Mouse (Mus musculus) heart, postnatal 14 days (tissue): ENCODE data around the gene Etfa. TPM values are rescaled to one million over a fixed set of nuclear protein-coding genes. Genes with fewer than 3 reads are reported as not detected.
A peak's percentile ranks its signal among the peaks of the same experiment; 100 is the strongest.

Source experiments
- DNase-seq, 2 experiments: peaks; one replicate each; pipeline ENCODE4 v3.0.0; 2021 to 2022
- intact Hi-C: fragments of 180-260 bp; cut with DNase I; formaldehyde crosslinking; loops from one replicate; pipeline ENCODE4 v1.15.1; 2025
- long read RNA-seq, 2 experiments: library from polyadenylated mRNA; stranded (forward); transcript quantifications; one replicate each; pipeline ENCODE4 v2.0.0; 2021
- total RNA-seq, 2 experiments: library from RNA; stranded (reverse); gene quantifications; 2 replicates each; pipeline ENCODE4 v1.2.3; 2021

The Etfa gene
- 100 to 1,000 TPM; 719 to 730 TPM for total RNA-seq
- long read RNA-seq, experiment 1, transcript Etfa-201 (12 exons, 1,392 nt), result major isoform, 1,297 of 1,454 reads
- long read RNA-seq, experiment 1, partial matches to known transcripts, result 129 of 1,454 reads
- long read RNA-seq, experiment 1, other reads (novel, unspliced or antisense), result 28 of 1,454 reads
- long read RNA-seq, experiment 2, transcript Etfa-201 (12 exons, 1,392 nt), result major isoform, 984 of 1,132 reads
- long read RNA-seq, experiment 2, partial matches to known transcripts, result 120 of 1,132 reads
- long read RNA-seq, experiment 2, other reads (novel, unspliced or antisense), result 28 of 1,132 reads

DNA sequence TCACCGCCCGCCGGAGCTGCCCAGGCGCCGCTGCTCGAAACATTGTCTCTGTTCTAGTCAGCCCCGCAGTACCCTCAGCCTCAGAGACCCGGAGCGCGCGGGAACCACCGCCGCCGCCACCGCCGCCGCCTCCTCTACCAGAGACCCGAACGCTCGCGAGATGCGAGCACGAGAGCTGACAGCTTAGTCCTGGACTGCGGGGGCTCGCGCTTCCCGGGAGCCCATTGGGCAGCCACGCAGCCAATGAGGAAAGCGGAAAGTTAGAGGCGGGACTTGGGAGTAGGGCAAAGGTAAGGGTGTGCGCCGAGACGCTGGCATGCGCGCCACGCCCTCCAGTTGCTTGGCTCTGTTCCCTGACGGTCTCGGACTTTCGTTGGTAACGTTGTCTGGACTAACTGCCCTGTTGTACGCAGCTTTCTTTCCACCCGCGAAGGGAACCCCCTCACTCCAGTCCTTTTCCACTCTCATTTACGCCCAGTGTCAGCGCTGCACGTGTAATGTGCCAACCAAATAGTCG lies at the start of gene Etfa:
Gene Etfa, minus strand, starts transcription at position 217 of the 517 bp plus-strand sequence.
- intact Hi-C loops, result loop anchor here (5.0 kb wide), 1 partner anchor 35 kb away; no protein-coding TSS in a partner anchor
- peak; percentile 95 to 97 for DNase-seq

GRCm38 (mm10) chr9:55560960-55561359 lies 48.9 kb upstream of the Etfa start:
- intact Hi-C loops, result no loop called here

GRCm38 (mm10) chr9:55554986-55555385 lies 42.9 kb upstream of the Etfa start:
- intact Hi-C loops, result no loop called here
- no peak for DNase-seq

More at GRCm38 (mm10) chr9:55560960-55561359, 48.9 kb upstream of the Etfa start:
- no peak for DNase-seq

DNA sequence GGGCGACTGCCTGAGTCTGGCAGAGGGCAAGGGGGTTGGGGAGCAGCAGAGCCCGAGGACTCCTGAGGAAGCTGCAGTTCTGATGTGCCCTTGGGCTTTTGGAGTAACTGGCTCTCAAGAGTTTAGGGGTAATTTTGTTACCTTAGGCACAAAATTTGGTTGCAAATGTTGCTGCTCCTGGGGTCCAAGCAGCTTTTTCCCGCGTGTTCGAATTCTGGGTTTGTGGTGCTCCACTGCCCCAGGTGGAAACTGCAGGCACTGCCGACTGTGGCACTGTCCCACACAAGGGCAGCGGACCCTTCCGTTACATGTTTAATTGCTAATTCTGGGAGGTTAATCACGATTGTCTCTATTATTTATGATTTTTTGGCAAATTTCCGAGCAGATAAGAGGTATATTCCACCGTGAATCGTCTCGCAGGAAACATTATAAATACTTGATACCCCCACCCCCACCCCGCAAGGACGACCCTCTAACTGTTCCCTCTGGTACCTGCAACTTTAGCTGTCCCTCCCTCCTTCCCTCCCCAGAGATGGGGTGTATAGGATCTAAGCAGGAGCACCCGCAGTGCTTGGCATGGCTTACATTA lies 37.4 kb upstream of the Etfa start:
- intact Hi-C loops, result loop anchor here (5.0 to 10.0 kb wide), 2 partner anchors 37 to 215 kb away; partner anchors contain the start of gene Etfa
- DNase-seq, result no peak

GRCm38 (mm10) chr9:55548871-55549270 lies 36.8 kb upstream of the Etfa start:
- no peak for DNase-seq
- intact Hi-C loops, result loop anchor here (1.0 to 10.0 kb wide), 4 partner anchors 10 to 214 kb away; partner anchors contain the start of gene Etfa

- DNase-seq, result peak; percentile 45 to 48
- intact Hi-C loops, result loop anchor here (5.0 to 10.0 kb wide), 2 partner anchors 34 to 212 kb away; partner anchors contain the start of gene Etfa
These were observed 34.4 kb upstream of the Etfa start for GRCm38 (mm10) chr9:55546176-55547010.

DNA sequence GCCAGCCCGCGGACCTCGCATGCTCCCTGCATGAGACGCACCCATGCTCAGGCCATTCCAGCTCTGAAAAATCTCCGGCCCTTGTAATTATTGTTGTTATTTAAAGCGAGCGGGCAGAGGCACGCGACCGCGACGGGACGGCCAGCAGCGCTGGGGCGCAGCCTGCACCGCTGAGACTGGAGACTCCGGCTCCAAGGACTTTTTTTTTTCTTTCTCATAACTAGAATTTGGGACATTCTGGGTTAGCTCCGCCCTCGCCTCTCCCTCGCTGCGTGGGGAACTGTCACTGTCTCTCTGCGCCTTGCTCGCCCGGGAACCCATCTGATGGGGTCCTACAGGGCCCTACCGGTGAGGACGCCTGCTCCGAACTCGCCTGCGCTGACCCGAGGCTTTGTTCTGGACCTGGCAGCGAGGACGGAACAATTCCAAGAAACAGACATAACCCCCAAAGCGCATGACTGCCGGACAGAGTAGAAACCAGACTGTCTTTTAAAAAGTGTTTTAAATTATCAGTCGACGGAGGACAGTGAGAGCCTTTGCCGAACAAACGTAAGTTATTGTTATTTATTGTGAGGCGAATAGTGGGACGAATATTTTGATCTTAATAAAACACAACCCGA lies 33.6 kb upstream of the Etfa start:
- intact Hi-C loops, result loop anchor here (5.0 to 10.0 kb wide), 2 partner anchors 33 to 211 kb away; partner anchors contain the start of gene Etfa
- peak; percentile 14 for DNase-seq

DNA sequence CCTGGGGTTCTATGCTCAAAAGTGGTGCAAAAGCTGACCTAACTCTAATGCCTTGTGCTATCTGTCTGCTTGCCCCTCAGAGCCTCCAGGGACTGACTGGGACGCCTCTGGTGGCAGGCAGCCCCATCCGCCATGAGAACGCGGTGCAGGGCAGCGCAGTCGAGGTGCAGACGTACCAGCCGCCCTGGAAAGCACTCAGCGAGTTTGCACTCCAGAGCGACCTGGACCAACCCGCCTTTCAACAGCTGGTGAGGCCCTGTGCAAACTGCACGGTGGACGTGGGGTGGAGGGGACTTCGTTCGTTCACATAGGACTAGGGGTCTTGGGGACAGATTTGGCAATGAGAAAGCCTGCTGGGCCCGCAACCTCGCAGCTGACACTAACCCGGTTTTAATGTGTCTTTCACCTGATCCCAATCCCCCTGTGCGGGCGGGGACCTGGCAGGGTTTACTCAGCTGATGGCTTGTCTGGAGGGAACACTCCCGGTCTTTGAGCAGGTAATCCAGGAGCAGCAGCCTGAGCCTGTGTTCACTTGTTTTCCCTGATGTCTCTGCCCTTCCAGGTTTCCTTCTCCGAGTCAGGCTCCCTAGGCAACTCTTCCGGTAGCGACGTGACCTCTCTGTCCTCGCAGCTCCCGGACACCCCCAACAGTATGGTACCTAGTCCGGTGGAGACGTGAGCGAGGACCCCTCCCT lies 33.0 kb upstream of the Etfa start:
- intact Hi-C loops, result loop anchor here (5.0 to 10.0 kb wide), 2 partner anchors 33 to 210 kb away; partner anchors contain the start of gene Etfa

DNA sequence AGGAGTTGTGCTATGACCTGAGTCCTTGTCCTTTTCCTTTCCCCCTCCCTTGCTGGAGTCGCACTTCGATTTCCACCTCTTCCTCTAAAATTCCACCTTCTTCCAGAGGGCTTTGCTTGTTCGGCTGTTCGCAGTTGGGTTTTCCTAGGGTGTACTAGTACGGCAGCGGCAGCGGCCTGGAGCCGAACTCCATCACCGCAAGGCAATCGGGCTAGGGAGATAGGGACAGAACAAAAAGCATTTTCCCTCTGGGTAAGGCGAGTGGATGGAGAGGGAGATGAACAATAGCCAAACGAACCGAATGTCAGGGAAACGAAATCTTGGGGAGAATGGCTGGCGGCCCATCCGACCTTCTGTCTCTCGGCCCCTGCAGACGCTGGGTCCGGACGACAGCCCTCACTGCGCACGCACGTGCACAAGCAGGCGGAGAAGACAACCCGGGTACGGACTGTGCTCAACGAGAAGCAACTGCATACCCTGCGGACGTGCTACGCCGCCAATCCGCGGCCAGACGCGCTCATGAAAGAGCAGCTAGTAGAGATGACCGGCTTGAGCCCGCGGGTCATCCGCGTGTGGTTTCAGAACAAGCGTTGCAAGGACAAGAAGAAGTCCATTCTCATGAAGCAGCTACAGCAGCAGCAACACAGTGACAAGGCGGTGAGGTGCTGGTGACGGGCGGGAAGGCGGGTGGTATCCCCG lies 31.8 kb upstream of the Etfa start:
- intact Hi-C loops, result loop anchor here (10.0 kb wide), 1 partner anchor 209 kb away; no protein-coding TSS in a partner anchor
- peak; percentile 38 to 47 for DNase-seq

More for the DNA sequence above, 33.0 kb upstream of the Etfa start:
- DNase-seq, result peak; percentile 37 to 46

DNA sequence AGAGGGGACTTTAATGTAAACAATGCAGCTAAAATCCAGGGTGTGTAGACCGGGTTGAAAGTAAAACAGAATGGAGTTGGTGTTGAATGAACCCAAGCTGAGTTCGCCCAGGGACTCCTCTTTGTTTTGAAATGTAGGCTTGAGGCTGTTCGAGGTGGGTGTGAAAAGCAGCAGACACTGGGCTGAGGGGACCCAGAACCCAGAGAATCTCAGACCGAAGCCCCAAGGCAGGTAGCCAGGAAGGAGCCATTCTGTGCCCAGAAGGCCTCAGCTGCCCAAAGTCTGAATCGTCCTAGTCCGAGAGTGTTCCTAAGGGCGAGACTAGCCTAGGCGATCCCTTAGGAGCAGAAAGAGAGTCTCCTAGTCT lies 31.3 kb upstream of the Etfa start:
- intact Hi-C loops, result loop anchor here (10.0 kb wide), 1 partner anchor 209 kb away; no protein-coding TSS in a partner anchor

GRCm38 (mm10) chr9:55542366-55543325 lies 30.6 kb upstream of the Etfa start:
- peak in 1 of 2 experiments; percentile 23 for DNase-seq
- intact Hi-C loops, result loop anchor here (10.0 kb wide), 1 partner anchor 208 kb away; no protein-coding TSS in a partner anchor

More for the DNA sequence above, 31.3 kb upstream of the Etfa start:
- DNase-seq, result peak in 1 of 2 experiments; percentile 12

DNA sequence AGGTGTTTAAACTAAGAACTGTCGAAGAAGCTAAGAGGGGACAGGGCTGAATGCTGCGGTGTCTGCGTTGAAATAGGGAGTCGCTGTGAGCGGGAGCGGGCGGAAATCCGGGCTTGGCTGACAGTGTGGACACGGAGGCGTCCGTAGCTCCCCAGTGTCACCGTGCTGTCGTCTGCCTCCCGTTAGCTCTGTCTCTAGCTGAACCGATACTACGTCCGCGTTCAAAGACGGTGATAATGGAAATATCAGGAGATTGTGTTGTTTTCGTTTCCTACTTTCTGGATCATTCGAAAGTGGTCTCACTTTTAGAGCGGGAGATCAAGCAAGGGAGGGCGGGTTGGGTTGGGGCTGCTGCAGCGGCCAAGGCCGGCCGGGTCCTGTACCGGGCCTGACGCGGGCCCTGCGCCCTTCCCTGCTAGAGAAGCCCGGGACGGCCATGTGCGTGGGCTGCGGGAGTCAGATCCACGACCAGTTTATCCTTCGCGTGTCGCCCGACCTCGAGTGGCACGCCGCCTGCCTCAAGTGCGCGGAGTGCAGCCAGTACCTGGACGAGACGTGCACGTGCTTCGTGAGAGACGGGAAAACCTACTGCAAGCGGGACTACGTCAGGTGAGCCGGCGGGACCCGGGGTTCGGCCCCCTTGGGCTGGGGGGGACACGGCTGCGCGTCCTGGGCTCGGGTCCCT lies 29.8 kb upstream of the Etfa start:
- peak; percentile 32 to 38 for DNase-seq
- intact Hi-C loops, result loop anchor here (10.0 kb wide), 1 partner anchor 207 kb away; no protein-coding TSS in a partner anchor

GRCm38 (mm10) chr9:55540888-55541287 lies 28.8 kb upstream of the Etfa start:
- intact Hi-C loops, result loop anchor here (10.0 kb wide), 1 partner anchor 206 kb away; no protein-coding TSS in a partner anchor
- peak; percentile 56 to 62 for DNase-seq

DNA sequence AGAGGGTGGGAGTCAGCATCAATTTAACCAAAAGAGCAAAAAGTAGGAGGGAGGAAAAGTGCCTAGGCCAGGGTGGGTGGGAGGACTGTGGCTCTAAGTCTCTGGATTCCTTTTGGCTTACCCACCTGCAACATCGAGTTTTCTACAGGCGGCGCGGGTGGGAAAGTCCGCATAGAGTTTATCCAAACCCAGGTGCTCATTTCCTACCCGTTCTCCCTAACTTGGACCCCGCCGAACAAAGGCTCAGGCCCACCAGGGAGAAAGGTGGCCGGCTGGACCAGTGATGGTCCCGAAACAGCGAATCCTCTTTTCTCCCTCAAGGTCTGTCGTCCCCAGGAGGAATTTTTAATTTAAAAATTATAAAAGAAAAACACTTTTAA lies 28.3 kb upstream of the Etfa start:
- peak in 1 of 2 experiments; percentile 11 for DNase-seq
- intact Hi-C loops, result loop anchor here (10.0 kb wide), 1 partner anchor 206 kb away; no protein-coding TSS in a partner anchor

DNA sequence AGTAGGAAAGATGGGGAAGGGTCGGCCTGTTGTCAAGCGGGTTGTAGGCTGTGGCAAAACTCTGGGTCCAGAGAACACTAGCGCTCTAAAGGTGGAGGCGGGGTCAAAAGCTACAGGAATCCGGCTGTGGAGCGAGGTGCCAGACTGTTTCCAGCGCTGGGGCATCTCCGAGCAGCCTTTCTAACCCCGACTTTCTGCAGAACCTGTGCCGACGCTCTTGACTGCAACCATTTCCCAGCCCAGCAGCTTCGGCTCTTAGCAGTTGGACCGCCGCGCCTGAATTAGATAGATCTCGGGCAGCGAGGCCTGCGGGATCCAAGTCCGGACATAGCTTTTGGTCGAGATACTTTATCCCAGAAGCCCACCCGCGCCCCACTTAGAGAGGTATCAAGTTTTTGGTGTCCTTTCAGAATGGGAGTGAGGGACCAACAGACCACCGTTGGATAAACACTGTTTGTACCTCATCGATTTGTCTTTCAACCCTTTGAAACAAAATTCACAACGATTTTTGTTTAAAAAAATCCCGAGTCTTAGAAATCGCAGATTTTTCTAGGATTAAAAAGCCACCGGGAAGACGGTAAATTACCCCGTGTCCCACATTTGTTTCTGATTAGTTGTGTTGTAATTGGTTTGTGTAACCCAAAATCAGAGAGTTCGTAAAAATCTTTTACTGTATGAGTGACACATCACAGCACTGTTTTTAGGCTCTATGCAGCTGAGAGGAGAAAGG lies 27.8 kb upstream of the Etfa start:
- intact Hi-C loops, result loop anchor here (1.0 to 10.0 kb wide), 3 partner anchors 8 to 205 kb away; no protein-coding TSS in a partner anchor
- DNase-seq, result peak in 1 of 2 experiments; percentile 21

DNA sequence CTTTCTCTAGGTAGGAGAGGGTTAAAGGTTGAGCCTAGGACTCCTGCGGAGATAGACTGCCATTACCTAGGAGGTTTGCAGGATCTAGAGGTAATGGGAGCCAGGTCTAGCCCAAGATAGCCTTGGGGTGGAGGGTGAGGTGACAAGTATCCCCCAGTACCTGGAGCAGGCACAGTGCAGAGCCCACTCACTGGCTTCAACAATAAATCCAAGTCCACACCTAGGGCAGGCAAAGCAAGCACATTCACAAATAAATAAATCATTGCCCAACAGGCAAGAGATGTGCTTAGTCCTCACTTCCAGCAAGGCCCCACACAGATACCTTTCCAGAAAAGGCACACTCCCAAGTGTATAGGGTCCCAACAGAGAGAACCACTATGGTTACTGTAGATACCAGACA lies 27.0 kb upstream of the Etfa start:
- no peak for DNase-seq
- intact Hi-C loops, result loop anchor here (1.0 to 5.0 kb wide), 2 partner anchors 9 to 72 kb away; no protein-coding TSS in a partner anchor
